Mouse (Mus musculus) limb, embryonic 13.5 days (tissue): ENCODE measurements around the gene Zc3h7b. TPM values are rescaled to one million over a fixed set of nuclear protein-coding genes. Genes with fewer than 3 reads are reported as not detected.

ENCODE experiments used
- ATAC-seq: fragments of 200-750 bp; cut with Nextera tagmentation; 2 replicates; pipeline ENCODE4 v1.8.0; 2017; ENCODE audit warnings: low read depth, moderate number of reproducible peaks, moderate TSS enrichment; ENCODE audit not compliant: low FRiP score
- H3K27ac ChIP-seq: fragments of 300-500 bp; sonication (generic); 2 replicates; pipeline ENCODE4 v1.5.1; 2015; ENCODE audit warnings: inconsistent platforms, mild to moderate bottlenecking, moderate library complexity
- H3K27me3 ChIP-seq: fragments of 300-500 bp; sonication (generic); 2 replicates; pipeline ENCODE4 v1.6.1; 2015; ENCODE audit warnings: mild to moderate bottlenecking, inconsistent platforms
- H3K36me3 ChIP-seq: fragments of 300-500 bp; sonication (generic); 2 replicates; pipeline ENCODE4 v1.6.1; 2015; ENCODE audit warnings: inconsistent platforms, mild to moderate bottlenecking, moderate library complexity
- H3K4me1 ChIP-seq: fragments of 300-500 bp; sonication (generic); 2 replicates; pipeline ENCODE4 v1.6.1; 2015; ENCODE audit warnings: inconsistent platforms
- H3K4me2 ChIP-seq: fragments of 300-500 bp; sonication (generic); replicated peaks from 2 replicates; pipeline ENCODE4 v1.6.1; 2015; ENCODE audit warnings: inconsistent platforms, mild to moderate bottlenecking, moderate library complexity
- H3K4me3 ChIP-seq: fragments of 300-500 bp; sonication (generic); 2 replicates; pipeline ENCODE4 v1.5.1; 2015; ENCODE audit warnings: moderate library complexity, mild to moderate bottlenecking, inconsistent platforms
- H3K9ac ChIP-seq: fragments of 300-500 bp; sonication (generic); 2 replicates; pipeline ENCODE4 v1.6.1; 2015; ENCODE audit warnings: mild to moderate bottlenecking, inconsistent platforms
- H3K9me3 ChIP-seq: fragments of 300-500 bp; sonication (generic); 2 replicates; pipeline ENCODE4 v1.6.1; 2016; ENCODE audit warnings: inconsistent platforms
- WGBS: fragments of 180-500 bp; shearing (Covaris S2); methylation state at CpG from one replicate; pipeline ENCODE4 v1.1.7; 2015; 5-methylcytosine and 5-hydroxymethylcytosine counted together
- polyA plus RNA-seq: library from polyadenylated mRNA; unstranded; fragments of >200 nt; fragmentation: Nextera tagmentation; extraction: Ambion mirVana; gene quantifications from 2 replicates; pipeline ENCODE4 v1.2.1, GENCODE M21; 2015

Zc3h7b gene
- polyA plus RNA-seq, 1 experiment from 2014 or later: 40.4 TPM

DNA sequence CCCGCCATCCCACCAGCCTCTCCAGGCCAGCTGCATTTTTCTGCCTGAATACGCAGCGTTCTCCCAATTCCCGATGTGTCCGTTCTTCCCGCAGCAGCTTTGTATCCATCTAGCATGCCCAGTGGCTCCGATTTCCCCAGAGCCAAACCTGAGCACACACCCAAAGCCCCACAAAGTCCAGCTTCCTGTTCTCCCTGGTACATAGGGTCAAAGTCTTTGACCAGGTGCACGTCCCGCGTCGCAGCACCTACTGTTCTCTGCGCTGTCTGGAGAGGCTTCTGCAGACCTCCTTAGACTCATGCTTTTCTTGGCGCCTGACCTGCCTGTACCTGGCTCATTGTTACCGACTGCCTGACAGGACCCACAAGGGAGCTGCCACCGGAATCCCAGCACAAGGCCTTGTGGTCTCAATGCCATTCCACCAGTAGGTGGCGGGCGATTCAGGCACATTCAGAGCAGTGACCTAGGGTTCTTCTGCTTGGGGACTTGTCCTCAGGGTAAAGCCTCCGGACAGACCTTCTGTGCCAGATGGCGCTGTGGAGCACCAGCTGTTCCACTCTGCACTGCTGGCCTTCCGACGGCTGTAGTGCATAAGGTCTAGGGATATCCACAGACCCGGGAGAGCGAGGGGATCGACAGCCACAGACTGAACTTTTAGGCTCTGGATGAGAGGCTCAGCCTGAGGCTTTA is 86.4 kb downstream of the Zc3h7b start:
- peaks cover 21% of the 10 kb centered on the region for H3K4me1 ChIP-seq
- H3K27me3 ChIP-seq: peaks cover 17% of the 10 kb centered on the region
- WGBS: 18% methylated on average over 24 of the region's 24 CpGs
- peak overlapping the region; percentile 35 for H3K4me2 ChIP-seq
- H3K27ac ChIP-seq: no peak overlapping the region; the same call in 1 of the 2 replicates
- H3K36me3 ChIP-seq: peaks cover 21% of the 10 kb centered on the region
- H3K9me3 ChIP-seq: no peaks in the 10 kb centered on the region
- ATAC-seq: peak; percentile 83
- H3K4me3 ChIP-seq: peak overlapping the region; percentile 10; the same call in 1 of the 2 replicates
- H3K9ac ChIP-seq: peak overlapping the region; percentile 48

DNA sequence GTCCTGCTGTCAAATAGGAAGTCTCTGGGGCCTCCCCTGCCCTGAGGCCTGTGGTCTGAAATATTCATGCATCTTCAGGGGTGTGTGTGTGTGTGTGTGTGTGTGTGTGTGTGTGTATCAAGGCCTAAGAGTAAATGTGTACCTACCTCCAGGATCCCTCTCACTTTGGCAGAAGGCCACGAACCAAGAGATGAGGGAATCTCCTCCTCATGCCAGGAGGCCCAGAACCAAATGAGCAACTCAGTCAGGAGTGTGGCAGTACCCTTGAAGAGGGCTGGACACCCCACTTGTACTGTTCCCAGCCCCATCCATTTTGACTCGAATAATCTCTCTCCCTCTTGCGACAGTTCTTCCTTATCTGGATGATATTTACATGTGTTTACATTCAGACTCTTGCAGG is 87.4 kb downstream of the Zc3h7b start:
- WGBS: 91% methylated on average over 3 of the region's 3 CpGs
- Histone ChIP-seq H3K27me3 (peaks cover 17% of the 10 kb centered on the region), H3K27ac (no peak overlapping the region), H3K4me2 (no peak overlapping the region), H3K4me1 (peaks cover 30% of the 10 kb centered on the region), H3K36me3 (peaks cover 12% of the 10 kb centered on the region), H3K9ac (no peak overlapping the region), H3K4me3 (no peak overlapping the region), H3K9me3 (no peaks in the 10 kb centered on the region)
- ATAC-seq: no peak

DNA sequence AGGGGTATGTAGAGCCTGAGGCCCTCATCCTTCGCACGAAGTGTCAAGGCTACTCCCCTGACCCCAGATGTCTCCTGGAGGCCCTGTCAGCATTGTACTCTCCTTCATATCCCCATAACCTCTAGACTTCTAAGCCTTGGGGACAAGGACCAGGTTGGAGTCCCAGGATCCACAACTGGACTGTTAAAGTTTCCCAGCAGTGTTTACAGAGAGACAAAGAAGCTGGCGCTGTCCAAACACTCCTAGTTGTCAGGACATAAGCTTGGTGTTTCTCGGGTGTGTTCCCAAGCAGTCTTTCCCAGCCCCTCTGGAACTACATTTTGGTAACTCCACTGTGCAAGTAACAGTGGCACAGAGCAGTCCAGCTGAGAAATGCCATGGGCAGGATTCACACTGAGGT is 88.6 kb downstream of the Zc3h7b start:
- Histone ChIP-seq H3K4me1 (peaks cover 35% of the 10 kb centered on the region), H3K9ac (no peak overlapping the region), H3K36me3 (peaks cover 3% of the 10 kb centered on the region; the same call in 1 of the 2 replicates), H3K4me2 (no peak overlapping the region), H3K27me3 (peaks cover 17% of the 10 kb centered on the region), H3K9me3 (no peaks in the 10 kb centered on the region), H3K27ac (no peak overlapping the region), H3K4me3 (no peak overlapping the region)
- no peak for ATAC-seq
- WGBS: 80% methylated on average over 4 of the region's 4 CpGs

DNA sequence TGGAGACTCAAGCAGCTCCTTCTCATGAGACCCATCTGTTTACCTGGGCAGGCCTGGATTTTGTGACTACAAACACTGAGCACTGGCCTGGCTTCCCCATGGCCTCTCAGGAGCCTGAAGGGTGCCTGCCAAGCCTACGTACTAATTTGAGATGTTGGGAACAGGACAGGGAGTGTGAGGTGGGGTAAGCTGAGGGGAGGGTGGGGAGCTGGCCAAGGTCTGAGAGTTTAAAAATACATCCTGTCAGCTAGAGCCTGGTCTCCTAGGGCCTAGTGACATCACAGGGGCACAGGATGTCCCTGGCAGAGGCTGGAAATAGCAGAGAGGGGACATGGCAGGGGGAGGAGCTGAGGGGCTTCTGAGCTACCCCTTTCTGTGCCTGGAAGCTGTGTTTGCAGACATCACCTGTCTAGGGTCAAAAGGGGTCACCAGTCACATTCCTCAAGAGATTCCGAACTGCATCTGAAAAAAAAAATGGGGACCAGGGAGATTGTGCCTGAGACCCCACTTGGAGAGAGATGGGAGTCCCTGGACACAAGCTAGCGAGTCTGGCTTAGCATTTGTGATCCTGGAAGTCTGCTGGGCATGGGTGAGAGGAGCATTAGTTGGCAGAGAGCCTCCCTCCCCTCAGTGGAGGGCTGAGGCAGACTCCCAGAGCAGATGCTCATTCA is 89.4 kb downstream of the Zc3h7b start:
- Histone ChIP-seq H3K4me1 (peaks cover 40% of the 10 kb centered on the region), H3K9ac (no peak overlapping the region), H3K27ac (no peak overlapping the region), H3K36me3 (no peaks in the 10 kb centered on the region), H3K27me3 (peaks cover 17% of the 10 kb centered on the region), H3K4me3 (no peak overlapping the region), H3K9me3 (no peaks in the 10 kb centered on the region), H3K4me2 (no peak overlapping the region)
- no peak for ATAC-seq
- WGBS: 31% methylated on average over 3 of the region's 3 CpGs

DNA sequence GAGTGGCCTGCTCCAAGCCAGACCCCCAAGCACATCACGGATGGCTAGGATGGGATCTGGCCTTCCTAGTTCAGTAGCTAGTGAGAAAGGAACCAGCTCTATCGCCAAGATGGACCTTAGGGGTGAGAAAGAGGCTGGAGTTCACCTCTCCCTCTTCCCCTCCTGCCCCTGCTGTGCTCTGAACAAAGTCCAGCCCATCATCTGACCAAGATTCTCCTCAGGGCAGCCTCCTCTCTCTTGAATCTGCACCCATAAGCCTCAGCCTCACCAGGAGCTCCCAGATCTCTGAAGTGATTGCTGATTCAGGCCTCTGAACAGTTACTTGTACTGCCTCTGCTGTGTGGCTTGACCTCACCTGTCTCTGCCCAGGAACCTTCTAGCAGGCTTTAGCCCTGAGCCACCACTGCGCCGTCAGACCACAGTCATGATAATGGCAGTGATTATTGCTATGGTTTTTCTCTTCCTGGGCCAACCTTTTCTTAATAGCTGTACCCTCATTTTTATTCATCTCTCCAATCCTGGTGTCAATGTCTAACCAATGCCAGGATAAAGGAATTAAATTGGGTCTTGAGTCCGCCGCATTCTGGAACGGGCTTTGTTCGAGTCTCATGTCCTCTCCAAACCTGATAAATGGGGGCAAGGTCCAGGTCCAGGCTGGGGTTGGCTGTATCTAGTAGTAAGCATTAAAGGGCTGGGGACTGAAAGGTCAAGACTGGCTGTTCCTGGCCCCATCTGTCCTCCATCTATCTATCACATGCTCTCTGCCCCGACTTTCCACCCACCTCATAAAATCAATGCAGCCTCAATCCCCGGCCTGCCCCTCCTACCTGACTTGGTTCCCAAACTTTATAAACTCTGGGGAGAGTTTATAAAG is 90.4 kb downstream of the Zc3h7b start:
- Histone ChIP-seq H3K4me3 (no peak overlapping the region), H3K4me2 (peak overlapping the region; percentile 67), H3K36me3 (no peaks in the 10 kb centered on the region), H3K4me1 (peaks cover 47% of the 10 kb centered on the region), H3K27ac (no peak overlapping the region), H3K9ac (peak overlapping the region; percentile 61), H3K9me3 (no peaks in the 10 kb centered on the region), H3K27me3 (peaks cover 17% of the 10 kb centered on the region)
- no peak for ATAC-seq
- WGBS: 54% methylated on average over 10 of the region's 10 CpGs

DNA sequence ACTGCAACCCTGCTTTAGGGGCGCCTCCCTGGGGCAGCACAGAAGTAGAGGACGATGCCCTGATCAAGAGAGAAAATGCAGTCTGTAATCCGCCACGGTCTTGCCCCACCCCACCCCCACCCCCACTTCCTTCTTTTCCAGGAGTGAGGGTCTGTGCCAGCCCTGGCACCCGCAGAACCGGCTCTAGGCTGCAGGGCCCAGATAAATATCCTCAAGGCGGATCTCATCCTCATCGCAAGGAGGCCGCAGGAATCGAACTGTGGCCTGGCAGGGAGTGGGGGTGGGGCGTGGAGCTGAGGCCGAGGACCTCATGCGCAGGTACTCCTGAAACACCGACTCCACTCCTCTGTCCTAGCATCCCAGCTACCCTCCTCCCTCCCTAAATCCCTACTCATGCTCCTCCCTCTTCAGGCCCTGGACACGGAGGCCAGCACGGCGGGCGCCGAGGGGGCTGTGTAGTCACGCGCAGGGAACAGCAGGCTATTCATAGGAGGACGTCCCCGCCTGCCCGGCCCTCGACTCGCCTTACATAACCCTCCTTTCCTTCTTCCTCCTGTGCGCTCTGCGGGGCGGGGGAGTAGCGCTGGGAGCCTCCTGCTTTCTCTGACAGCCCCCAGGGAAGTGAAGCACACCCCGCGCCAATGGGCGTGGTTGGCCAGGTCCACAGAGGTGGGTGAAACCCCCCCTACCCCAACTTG is 91.4 kb downstream of the Zc3h7b start:
- Histone ChIP-seq H3K4me1 (peaks cover 43% of the 10 kb centered on the region), H3K9me3 (no peaks in the 10 kb centered on the region), H3K4me2 (peak overlapping the region; percentile 67), H3K9ac (peak overlapping the region; percentile 61), H3K27ac (peak overlapping the region; percentile 70), H3K27me3 (peaks cover 17% of the 10 kb centered on the region), H3K4me3 (peak overlapping the region; percentile 41), H3K36me3 (no peaks in the 10 kb centered on the region)
- 4% methylated on average over 33 of the region's 33 CpGs for WGBS
- ATAC-seq: peak; percentile 85

DNA sequence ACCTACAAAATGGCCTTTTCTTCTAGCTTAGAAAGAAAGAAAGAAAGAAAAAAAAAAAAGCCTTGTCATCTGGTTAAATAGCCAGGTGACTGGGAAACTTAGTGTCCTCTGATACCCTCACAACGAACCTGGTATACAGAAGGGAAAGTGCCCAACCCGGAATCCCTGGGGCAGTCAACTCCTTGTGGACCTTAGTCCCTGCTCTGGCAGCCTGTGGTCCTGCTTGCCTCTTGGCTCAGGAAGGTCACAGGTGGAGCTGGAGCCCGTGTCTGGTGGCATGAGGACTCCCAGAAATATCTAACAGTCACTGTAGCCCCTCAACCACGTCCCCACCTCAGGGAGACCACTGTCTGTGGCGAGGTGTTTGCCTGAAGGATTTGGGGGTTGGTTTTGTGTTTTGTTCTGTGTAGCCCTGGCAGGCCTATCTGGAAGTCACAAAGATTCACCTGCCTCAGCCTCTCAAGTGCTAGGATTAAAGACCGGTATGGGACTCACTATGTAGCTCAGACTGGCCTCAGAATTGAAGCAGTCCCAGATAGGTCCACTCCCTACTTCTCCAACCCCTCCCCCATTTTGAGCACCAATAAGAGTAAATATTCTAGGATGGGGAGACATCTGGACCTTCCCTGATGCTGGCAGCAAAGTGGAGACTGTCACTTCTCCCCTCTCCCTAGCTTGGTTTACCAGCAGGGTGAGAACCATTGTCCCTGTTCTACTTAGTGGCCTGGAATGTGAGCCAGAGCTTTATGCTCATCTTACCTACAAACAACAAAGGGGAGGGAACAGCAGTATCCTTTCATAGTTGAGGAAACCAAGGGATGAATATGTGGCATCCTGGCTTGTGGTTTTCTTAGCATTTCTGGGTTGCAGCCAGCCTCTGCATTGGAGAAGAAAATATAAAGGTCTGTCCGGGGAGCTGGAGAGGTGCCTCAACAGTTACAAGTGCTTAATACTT is 92.4 kb downstream of the Zc3h7b start:
- H3K27me3 ChIP-seq: peaks cover 17% of the 10 kb centered on the region
- peak overlapping the region; percentile 41; the same call in 1 of the 2 replicates for H3K4me3 ChIP-seq
- H3K9me3 ChIP-seq: no peaks in the 10 kb centered on the region
- peak overlapping the region; percentile 70; the same call in 1 of the 2 replicates for H3K27ac ChIP-seq
- no peak for ATAC-seq
- whole genome bisulfite sequencing: 59% methylated on average over 7 of the region's 7 CpGs
- peak overlapping the region; percentile 67 for H3K4me2 ChIP-seq
- H3K36me3 ChIP-seq: no peaks in the 10 kb centered on the region
- H3K4me1 ChIP-seq: peaks cover 38% of the 10 kb centered on the region
- H3K9ac ChIP-seq: peak overlapping the region; percentile 61; the same call in 1 of the 2 replicates

DNA sequence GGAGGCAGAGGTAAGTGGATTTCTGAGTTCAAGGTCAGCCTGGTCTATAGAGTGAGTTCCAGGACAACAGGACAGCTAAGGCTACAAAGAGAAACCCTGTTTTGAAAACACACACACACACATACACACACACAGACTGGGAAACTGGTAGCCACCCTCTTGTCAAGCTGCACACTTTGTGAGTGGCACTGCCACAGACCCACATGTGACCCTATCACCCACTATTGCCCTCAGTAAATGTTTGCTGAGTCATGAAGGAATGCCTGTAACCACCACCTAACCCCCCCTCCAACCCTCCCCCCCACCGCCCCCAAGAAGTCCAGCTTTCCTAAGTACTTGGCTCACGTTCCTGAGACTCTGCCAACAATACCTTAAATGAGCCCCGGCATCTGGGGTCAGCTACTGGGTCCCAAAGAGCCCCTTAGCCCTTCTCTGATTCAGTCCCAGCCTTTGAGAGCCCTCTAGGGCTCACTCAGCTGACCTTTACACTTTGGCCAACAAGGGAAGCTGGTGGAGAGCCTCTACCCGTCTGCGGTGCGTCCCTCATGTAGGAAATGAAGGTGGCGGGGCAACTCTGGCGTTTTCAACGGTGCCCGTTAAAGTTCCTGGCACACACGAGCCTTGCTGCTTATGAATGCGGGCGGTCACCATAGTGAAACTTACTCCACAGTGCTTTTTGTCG is 93.8 kb downstream of the Zc3h7b start:
- Histone ChIP-seq H3K9ac (no peak overlapping the region), H3K4me3 (no peak overlapping the region), H3K27me3 (peaks cover 17% of the 10 kb centered on the region), H3K4me1 (peaks cover 38% of the 10 kb centered on the region), H3K36me3 (no peaks in the 10 kb centered on the region), H3K4me2 (no peak overlapping the region), H3K9me3 (no peaks in the 10 kb centered on the region), H3K27ac (no peak overlapping the region; the same call in 1 of the 2 replicates)
- WGBS: 68% methylated on average over 14 of the region's 14 CpGs
- no peak for ATAC-seq

DNA sequence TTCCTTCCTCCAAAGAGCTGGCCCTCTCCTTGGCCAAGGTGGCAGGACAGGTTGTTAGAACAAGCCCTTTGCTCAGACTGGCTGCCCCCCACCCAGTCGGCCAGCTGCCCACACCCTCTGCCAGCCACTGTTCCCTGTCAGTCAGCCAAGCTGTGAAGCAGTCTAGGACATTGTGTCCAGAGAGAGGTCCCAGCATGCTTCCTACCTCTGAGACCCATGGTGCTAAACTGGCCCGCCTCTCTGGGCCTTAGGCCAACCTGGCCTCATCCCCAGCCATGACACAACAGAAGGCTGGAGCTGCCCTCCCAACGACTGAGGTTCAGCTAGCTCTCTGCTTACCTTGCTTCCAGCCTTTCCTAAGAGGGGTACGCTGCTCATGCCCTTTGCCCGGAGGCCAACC is 94.8 kb downstream of the Zc3h7b start:
- Histone ChIP-seq H3K4me1 (peaks cover 38% of the 10 kb centered on the region), H3K9me3 (no peaks in the 10 kb centered on the region), H3K4me3 (no peak overlapping the region), H3K4me2 (no peak overlapping the region), H3K27ac (no peak overlapping the region; the same call in 1 of the 2 replicates), H3K36me3 (no peaks in the 10 kb centered on the region), H3K9ac (no peak overlapping the region), H3K27me3 (peaks cover 11% of the 10 kb centered on the region)
- ATAC-seq: no peak
- 71% methylated on average over 5 of the region's 5 CpGs for WGBS

DNA sequence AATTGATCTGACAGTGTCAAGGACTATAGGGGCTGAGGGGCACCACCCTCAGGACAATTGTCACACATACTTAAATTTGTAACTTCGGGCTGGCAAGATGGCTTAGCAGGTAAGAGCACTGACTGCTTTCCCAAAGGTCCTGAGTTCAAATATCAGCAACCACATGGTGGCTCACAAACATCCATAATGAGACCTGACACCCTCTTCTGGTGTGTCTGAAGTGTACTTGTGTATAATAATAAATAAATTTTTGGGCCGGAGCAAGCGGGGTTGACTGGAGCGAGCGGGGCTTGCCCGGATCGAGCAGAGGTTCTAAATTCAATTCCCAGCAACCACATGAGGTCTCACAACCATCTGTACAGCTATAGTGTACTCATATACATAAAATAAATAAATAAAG is 95.4 kb downstream of the Zc3h7b start:
- Histone ChIP-seq H3K9ac (no peak overlapping the region), H3K9me3 (no peaks in the 10 kb centered on the region), H3K27ac (no peak overlapping the region), H3K4me2 (no peak overlapping the region), H3K4me1 (peaks cover 36% of the 10 kb centered on the region), H3K27me3 (peaks cover 4% of the 10 kb centered on the region), H3K36me3 (no peaks in the 10 kb centered on the region), H3K4me3 (no peak overlapping the region)
- ATAC-seq: no peak
- WGBS: 88% methylated on average over 7 of the region's 7 CpGs
